Mouse (Mus musculus): ENCODE measurements around the gene Col4a4. TPM values are rescaled to one million over a fixed set of nuclear protein-coding genes. Genes with fewer than 3 reads are reported as not detected.

Col4a4 gene
- polyA plus RNA-seq (2014; fragmentation: Nextera tagmentation; extraction: Ambion mirVana): 0.12 and 0.21 TPM in 2 replicates

GRCm38 (mm10) chr1:82586713-82587399 is at the start of gene Col4a4, which contains the start of gene Col4a3:
TSS of gene Col4a4 (minus strand) at chr1:82586849.
TSS of gene Col4a3 (plus strand) at chr1:82586921.
- WGBS: 3% methylated on average over 33 of the region's 34 CpGs
- Histone ChIP-seq H3K4me3 (ENCODE audit: low read depth, low read length) (peak within 1 kb of the TSS; percentile 29), H3K9ac (ENCODE audit: low read length) (peak within 1 kb of the TSS; percentile 48), H3K36me3 (ENCODE audit: control insufficient read depth, insufficient read depth, low read length) (no peaks in the 10 kb centered on the region), H3K27me3 (ENCODE audit: control insufficient read depth, insufficient read depth, low read length) (0 out of 2 replicates have a peak, but pooled peaks cover 2% of the 10 kb centered on the region), H3K9me3 (ENCODE audit: control insufficient read depth, low read length) (no peaks in the 10 kb centered on the region), H3K27ac (ENCODE audit: low read depth, low read length) (no peak within 1 kb of the TSS), H3K4me1 (replicated peaks; ENCODE audit: control insufficient read depth, insufficient read depth, low read length) (no peaks in the 10 kb centered on the region; the same call in 1 of the 2 replicates), H3K4me2 (ENCODE audit: low read depth, low read length, severe bottlenecking) (peak within 1 kb of the TSS; percentile 63)
- ATAC-seq (replicated peaks; ENCODE audit: low FRiP score) (0 out of 2 replicates have a peak, but pooled peaks have one; percentile 53), DNase-seq (ENCODE audit: low spot score) (peak; percentile 53)

- no peak for DNase-seq (ENCODE audit: low spot score)
- H3K27ac ChIP-seq (ENCODE audit: low read depth, low read length): no peak overlapping the region
- no peak overlapping the region for H3K4me3 ChIP-seq (ENCODE audit: low read depth, low read length)
- H3K4me2 ChIP-seq (ENCODE audit: low read depth, low read length, severe bottlenecking): no peak overlapping the region
- ATAC-seq (replicated peaks; ENCODE audit: low FRiP score): no peak
- 0 out of 2 replicates have a peak, but pooled peaks cover under 1% of the 10 kb centered on the region for H3K4me1 ChIP-seq (replicated peaks; ENCODE audit: control insufficient read depth, insufficient read depth, low read length)
- no peaks in the 10 kb centered on the region for H3K36me3 ChIP-seq (ENCODE audit: control insufficient read depth, insufficient read depth, low read length)
- H3K9me3 ChIP-seq (ENCODE audit: control insufficient read depth, low read length): no peaks in the 10 kb centered on the region
- WGBS: 86% methylated on average over 4 of the region's 4 CpGs
- H3K9ac ChIP-seq (ENCODE audit: low read length): no peak overlapping the region
- H3K27me3 ChIP-seq (ENCODE audit: control insufficient read depth, insufficient read depth, low read length): no peaks in the 10 kb centered on the region
Observed at GRCm38 (mm10) chr1:82636321-82636720, 49.7 kb upstream of the Col4a4 start.

GRCm38 (mm10) chr1:82635254-82635620 is 48.6 kb upstream of the Col4a4 start:
- no peak for DNase-seq (ENCODE audit: low spot score)
- Histone ChIP-seq H3K27ac (ENCODE audit: low read depth, low read length) (no peak overlapping the region), H3K4me1 (replicated peaks; ENCODE audit: control insufficient read depth, insufficient read depth, low read length) (no peaks in the 10 kb centered on the region), H3K27me3 (ENCODE audit: control insufficient read depth, insufficient read depth, low read length) (no peaks in the 10 kb centered on the region), H3K36me3 (ENCODE audit: control insufficient read depth, insufficient read depth, low read length) (no peaks in the 10 kb centered on the region), H3K4me3 (ENCODE audit: low read depth, low read length) (no peak overlapping the region), H3K9ac (ENCODE audit: low read length) (no peak overlapping the region), H3K4me2 (ENCODE audit: low read depth, low read length, severe bottlenecking) (no peak overlapping the region), H3K9me3 (ENCODE audit: control insufficient read depth, low read length) (no peaks in the 10 kb centered on the region)
- no peak for ATAC-seq (replicated peaks; ENCODE audit: low FRiP score)
- WGBS: 83% methylated on average over 9 of the region's 9 CpGs

GRCm38 (mm10) chr1:82634545-82635253 is 48.0 kb upstream of the Col4a4 start:
- no peak for DNase-seq (ENCODE audit: low spot score)
- Histone ChIP-seq H3K4me1 (replicated peaks; ENCODE audit: control insufficient read depth, insufficient read depth, low read length) (no peaks in the 10 kb centered on the region), H3K4me2 (ENCODE audit: low read depth, low read length, severe bottlenecking) (no peak overlapping the region), H3K36me3 (ENCODE audit: control insufficient read depth, insufficient read depth, low read length) (no peaks in the 10 kb centered on the region), H3K9ac (ENCODE audit: low read length) (no peak overlapping the region), H3K27ac (ENCODE audit: low read depth, low read length) (no peak overlapping the region), H3K9me3 (ENCODE audit: control insufficient read depth, low read length) (no peaks in the 10 kb centered on the region), H3K4me3 (ENCODE audit: low read depth, low read length) (no peak overlapping the region), H3K27me3 (ENCODE audit: control insufficient read depth, insufficient read depth, low read length) (no peaks in the 10 kb centered on the region)
- peak; percentile 51; the same call in 1 of the 2 replicates for ATAC-seq (replicated peaks; ENCODE audit: low FRiP score)
- WGBS: 91% methylated on average over 19 of the region's 19 CpGs

- WGBS: 79% methylated on average over 6 of the region's 6 CpGs
- H3K4me1 ChIP-seq (replicated peaks; ENCODE audit: control insufficient read depth, insufficient read depth, low read length): no peaks in the 10 kb centered on the region
Observed at GRCm38 (mm10) chr1:82631169-82631792, 44.6 kb upstream of the Col4a4 start.

GRCm38 (mm10) chr1:82629495-82629894 is 42.8 kb upstream of the Col4a4 start:
- Histone ChIP-seq H3K4me1 (replicated peaks; ENCODE audit: control insufficient read depth, insufficient read depth, low read length) (no peaks in the 10 kb centered on the region), H3K4me2 (ENCODE audit: low read depth, low read length, severe bottlenecking) (no peak overlapping the region), H3K9me3 (ENCODE audit: control insufficient read depth, low read length) (no peaks in the 10 kb centered on the region), H3K9ac (ENCODE audit: low read length) (no peak overlapping the region), H3K27ac (ENCODE audit: low read depth, low read length) (no peak overlapping the region), H3K4me3 (ENCODE audit: low read depth, low read length) (no peak overlapping the region), H3K27me3 (ENCODE audit: control insufficient read depth, insufficient read depth, low read length) (no peaks in the 10 kb centered on the region), H3K36me3 (ENCODE audit: control insufficient read depth, insufficient read depth, low read length) (no peaks in the 10 kb centered on the region)
- WGBS: 85% methylated on average over 5 of the region's 5 CpGs
- DNase-seq (ENCODE audit: low spot score): no peak
- ATAC-seq (replicated peaks; ENCODE audit: low FRiP score): no peak

More at GRCm38 (mm10) chr1:82631169-82631792, 44.6 kb upstream of the Col4a4 start:
- Histone ChIP-seq H3K9ac (ENCODE audit: low read length) (no peak overlapping the region), H3K27ac (ENCODE audit: low read depth, low read length) (no peak overlapping the region), H3K4me2 (ENCODE audit: low read depth, low read length, severe bottlenecking) (no peak overlapping the region), H3K27me3 (ENCODE audit: control insufficient read depth, insufficient read depth, low read length) (no peaks in the 10 kb centered on the region), H3K36me3 (ENCODE audit: control insufficient read depth, insufficient read depth, low read length) (no peaks in the 10 kb centered on the region), H3K9me3 (ENCODE audit: control insufficient read depth, low read length) (no peaks in the 10 kb centered on the region), H3K4me3 (ENCODE audit: low read depth, low read length) (no peak overlapping the region)
- no peak for DNase-seq (ENCODE audit: low spot score)
- no peak for ATAC-seq (replicated peaks; ENCODE audit: low FRiP score)

GRCm38 (mm10) chr1:82627652-82628051 is 41.0 kb upstream of the Col4a4 start:
- ATAC-seq (replicated peaks; ENCODE audit: low FRiP score): no peak
- 84% methylated on average over 4 of the region's 4 CpGs for WGBS
- H3K4me1 ChIP-seq (replicated peaks; ENCODE audit: control insufficient read depth, insufficient read depth, low read length): no peaks in the 10 kb centered on the region

GRCm38 (mm10) chr1:82625474-82625873 is 38.8 kb upstream of the Col4a4 start:
- Histone ChIP-seq H3K9ac (ENCODE audit: low read length) (no peak overlapping the region), H3K4me2 (ENCODE audit: low read depth, low read length, severe bottlenecking) (no peak overlapping the region), H3K27me3 (ENCODE audit: control insufficient read depth, insufficient read depth, low read length) (no peaks in the 10 kb centered on the region), H3K9me3 (ENCODE audit: control insufficient read depth, low read length) (no peaks in the 10 kb centered on the region), H3K4me3 (ENCODE audit: low read depth, low read length) (no peak overlapping the region), H3K4me1 (replicated peaks; ENCODE audit: control insufficient read depth, insufficient read depth, low read length) (no peaks in the 10 kb centered on the region), H3K36me3 (ENCODE audit: control insufficient read depth, insufficient read depth, low read length) (no peaks in the 10 kb centered on the region), H3K27ac (ENCODE audit: low read depth, low read length) (no peak overlapping the region)
- WGBS: 87% methylated on average over 2 of the region's 2 CpGs
- no peak for DNase-seq (ENCODE audit: low spot score)
- ATAC-seq (replicated peaks; ENCODE audit: low FRiP score): no peak

More at GRCm38 (mm10) chr1:82627652-82628051, 41.0 kb upstream of the Col4a4 start:
- no peak overlapping the region for H3K27ac ChIP-seq (ENCODE audit: low read depth, low read length)
- no peaks in the 10 kb centered on the region for H3K36me3 ChIP-seq (ENCODE audit: control insufficient read depth, insufficient read depth, low read length)
- no peak overlapping the region for H3K9ac ChIP-seq (ENCODE audit: low read length)
- no peaks in the 10 kb centered on the region for H3K9me3 ChIP-seq (ENCODE audit: control insufficient read depth, low read length)
- no peak overlapping the region for H3K4me3 ChIP-seq (ENCODE audit: low read depth, low read length)
- H3K4me2 ChIP-seq (ENCODE audit: low read depth, low read length, severe bottlenecking): no peak overlapping the region
- no peaks in the 10 kb centered on the region for H3K27me3 ChIP-seq (ENCODE audit: control insufficient read depth, insufficient read depth, low read length)
- DNase-seq (ENCODE audit: low spot score): no peak

Measured in forebrain, embryonic 11.5 days (tissue).